Mouse (Mus musculus) thymus, adult 2 months (tissue): ENCODE measurements around the gene Prdm16.

ENCODE experiments used
- CTCF ChIP-seq: fragments of 200-500 bp; IDR thresholded peaks from 2 replicates; pipeline ENCODE4 v1.5.1; 2012; ENCODE audit warnings: mild to moderate bottlenecking, control low read depth, low read length, moderate library complexity, borderline replicate concordance; ENCODE audit not compliant: control insufficient read depth, poor library complexity, insufficient read depth; ENCODE audit errors: extremely low read depth
- POLR2A ChIP-seq: fragments of 200-500 bp; IDR thresholded peaks from 2 replicates; pipeline ENCODE4 v1.6.1; 2012; ENCODE audit warnings: mild to moderate bottlenecking, low read length, control low read depth, moderate library complexity; ENCODE audit not compliant: control insufficient read depth, poor library complexity, insufficient read depth; ENCODE audit errors: extremely low read depth

DNA sequence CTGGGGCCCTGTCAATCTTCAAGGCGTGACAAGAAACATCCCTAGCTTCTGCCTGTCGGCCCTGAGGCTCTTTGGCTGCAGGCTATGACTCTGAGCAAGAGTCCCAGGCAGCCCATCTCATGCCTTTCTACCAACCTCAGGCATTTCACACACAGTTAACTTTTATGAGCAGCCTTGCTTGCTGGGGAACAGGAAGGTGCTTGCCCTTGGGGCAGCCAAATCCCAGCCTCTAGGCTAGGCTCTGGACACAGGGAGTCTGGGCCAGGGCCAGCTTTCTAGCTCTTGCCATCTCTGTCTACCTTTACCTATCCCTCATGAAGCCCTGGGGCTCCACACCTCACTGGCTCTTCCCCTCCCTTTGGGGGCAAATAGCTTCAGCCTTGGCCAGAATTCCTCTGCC is 247.0 kb downstream of the Prdm16 start:
- TF ChIP-seq CTCF (no peak), POLR2A (no peak)
